Mouse (Mus musculus) hindbrain, embryonic 11.5 days (tissue): ENCODE measurements around the gene Sept5. TPM values are rescaled to one million over a fixed set of nuclear protein-coding genes. Genes with fewer than 3 reads are reported as not detected.

ENCODE experiments used
- ATAC-seq: fragments of 200-750 bp; cut with Nextera tagmentation; 2 replicates; pipeline ENCODE4 v1.8.0; 2017; ENCODE audit warnings: mild to moderate bottlenecking, moderate TSS enrichment, moderate library complexity; ENCODE audit not compliant: low FRiP score
- DNase-seq: peaks from one replicate; pipeline ENCODE4 v3.0.0-alpha.2; 2015; ENCODE audit warnings: low spot score
- H3K27ac ChIP-seq: fragments of 300-500 bp; sonication (generic); 2 replicates; pipeline ENCODE4 v1.5.1; 2014; ENCODE audit warnings: mild to moderate bottlenecking, low read depth, low read length
- H3K27me3 ChIP-seq: fragments of 300-500 bp; sonication (generic); 2 replicates; pipeline ENCODE4 v1.6.1; 2014; ENCODE audit warnings: mild to moderate bottlenecking, low read length, moderate library complexity, mixed read lengths; ENCODE audit not compliant: control insufficient read depth, insufficient read depth
- H3K36me3 ChIP-seq: fragments of 300-500 bp; sonication (generic); 2 replicates; pipeline ENCODE4 v1.6.1; 2014; ENCODE audit warnings: mild to moderate bottlenecking, low read length, moderate library complexity, mixed read lengths; ENCODE audit not compliant: control insufficient read depth, insufficient read depth
- H3K4me1 ChIP-seq: fragments of 300-500 bp; sonication (generic); replicated peaks from 2 replicates; pipeline ENCODE4 v1.6.1; 2014; ENCODE audit warnings: low read length, mixed read lengths; ENCODE audit not compliant: control insufficient read depth, insufficient read depth
- H3K4me2 ChIP-seq: fragments of 300-500 bp; sonication (generic); replicated peaks from 2 replicates; pipeline ENCODE4 v1.6.1; 2014; ENCODE audit warnings: mild to moderate bottlenecking, low read depth, low read length
- H3K4me3 ChIP-seq: fragments of 300-500 bp; sonication (generic); 2 replicates; pipeline ENCODE4 v1.5.1; 2014; ENCODE audit warnings: low read depth, low read length
- H3K9ac ChIP-seq: fragments of 300-500 bp; sonication (generic); 2 replicates; pipeline ENCODE4 v1.6.1; 2014; ENCODE audit warnings: low read depth, low read length
- H3K9me3 ChIP-seq: fragments of 300-500 bp; sonication (generic); 2 replicates; pipeline ENCODE4 v1.6.1; 2016; ENCODE audit warnings: low read length; ENCODE audit not compliant: control insufficient read depth
- WGBS: fragments of 180-500 bp; shearing (Covaris S2); extraction: QIAGEN DNeasy Blood & Tissue Kit; methylation state at CpG from one replicate; pipeline ENCODE4 v1.1.7; 2014; 5-methylcytosine and 5-hydroxymethylcytosine counted together
- polyA plus RNA-seq: library from polyadenylated mRNA; unstranded; fragments of >200 nt; fragmentation: Nextera tagmentation; extraction: Ambion mirVana; gene quantifications from 2 replicates; pipeline ENCODE4 v1.2.1, GENCODE M21; 2014

Sept5 gene
- polyA plus RNA-seq, 1 experiment from 2014 or later: 63.4 TPM

GRCm38 (mm10) chr16:18628206-18628947 is 1.4 kb downstream of the Sept5 start:
- H3K36me3 ChIP-seq: no peaks in the 10 kb centered on the region; the same call in 1 of the 2 replicates
- peaks cover 26% of the 10 kb centered on the region for H3K4me1 ChIP-seq
- 64% methylated on average over 7 of the region's 7 CpGs for WGBS
- H3K9ac ChIP-seq: peak overlapping the region; percentile 90
- peak overlapping the region; percentile 87 for H3K4me2 ChIP-seq
- peaks cover 42% of the 10 kb centered on the region for H3K27me3 ChIP-seq
- no peak for DNase-seq
- no peaks in the 10 kb centered on the region for H3K9me3 ChIP-seq
- H3K4me3 ChIP-seq: peak overlapping the region; percentile 84
- ATAC-seq: 0 out of 2 replicates have a peak, but pooled peaks have one; percentile 9
- peak overlapping the region; percentile 85; the same call in 1 of the 2 replicates for H3K27ac ChIP-seq

- peaks cover 54% of the 10 kb centered on the region for H3K27me3 ChIP-seq
- DNase-seq: no peak
- H3K27ac ChIP-seq: no peak overlapping the region
- H3K4me1 ChIP-seq: peaks cover 27% of the 10 kb centered on the region
- peak overlapping the region; percentile 43 for H3K4me3 ChIP-seq
- no peak overlapping the region; the same call in 1 of the 2 replicates for H3K9ac ChIP-seq
- H3K36me3 ChIP-seq: peaks cover 5% of the 10 kb centered on the region
- WGBS: 43% methylated on average over 3 of the region's 3 CpGs
- H3K9me3 ChIP-seq: no peaks in the 10 kb centered on the region
- ATAC-seq: no peak
- peak overlapping the region; percentile 87 for H3K4me2 ChIP-seq
Measured at GRCm38 (mm10) chr16:18627163-18627562, 2.6 kb downstream of the Sept5 start.

- peak within 1 kb of the TSS; percentile 87 for H3K4me2 ChIP-seq
- H3K9me3 ChIP-seq: no peaks in the 10 kb centered on the region
- peak; percentile 93 for DNase-seq
- peak; percentile 18 for ATAC-seq
- H3K4me1 ChIP-seq: peaks cover 28% of the 10 kb centered on the region
- WGBS: under 1% methylated on average over 54 of the region's 65 CpGs
- H3K27ac ChIP-seq: no peak within 1 kb of the TSS
- peaks cover 61% of the 10 kb centered on the region for H3K27me3 ChIP-seq
- H3K36me3 ChIP-seq: peaks cover 5% of the 10 kb centered on the region
- H3K4me3 ChIP-seq: peak within 1 kb of the TSS; percentile 43
- peak within 1 kb of the TSS; percentile 49; the same call in 1 of the 2 replicates for H3K9ac ChIP-seq
Measured at GRCm38 (mm10) chr16:18626376-18626878, 3.3 kb downstream of the Sept5 start, which contains the start of gene Gm49601. Gene Gm49601, minus strand, starts transcription at chr16:18626427.

DNA sequence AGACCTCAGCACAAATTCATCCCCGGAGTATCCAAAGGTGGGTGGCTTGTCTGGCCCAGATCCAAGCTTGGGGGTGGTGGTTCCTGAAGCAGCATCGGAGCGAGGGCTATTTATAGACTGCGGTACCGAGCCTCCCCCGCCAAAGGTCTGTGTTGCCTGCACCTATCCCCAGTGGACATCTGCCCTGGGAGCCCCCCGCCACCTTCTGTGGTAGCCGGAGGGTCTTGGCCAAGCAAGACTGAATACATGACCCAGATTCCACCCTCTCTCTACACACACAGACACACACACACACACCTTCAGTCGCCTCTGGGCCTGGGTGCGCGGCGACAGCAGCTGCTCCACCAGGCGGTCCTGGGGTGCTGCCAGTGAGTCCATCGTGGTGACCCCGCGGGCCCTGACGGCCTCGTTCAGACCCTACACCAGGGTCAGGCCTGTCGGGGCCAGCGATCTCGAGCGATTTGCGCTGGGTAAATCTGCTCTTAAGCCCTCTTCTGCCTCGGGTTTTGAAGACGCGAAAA is 3.9 kb downstream of the Sept5 start:
- Histone ChIP-seq H3K27ac (no peak overlapping the region), H3K9ac (no peak overlapping the region), H3K9me3 (no peaks in the 10 kb centered on the region), H3K27me3 (peaks cover 67% of the 10 kb centered on the region), H3K4me2 (peak overlapping the region; percentile 87), H3K4me3 (peak overlapping the region; percentile 43), H3K4me1 (peaks cover 32% of the 10 kb centered on the region), H3K36me3 (peaks cover 5% of the 10 kb centered on the region)
- DNase-seq (no peak), ATAC-seq (no peak)
- 10% methylated on average over 26 of the region's 26 CpGs for WGBS

GRCm38 (mm10) chr16:18625097-18625496 is 4.7 kb downstream of the Sept5 start:
- ATAC-seq (no peak), DNase-seq (no peak)
- H3K4me1 ChIP-seq: peaks cover 36% of the 10 kb centered on the region
- peaks cover 5% of the 10 kb centered on the region for H3K36me3 ChIP-seq
- no peaks in the 10 kb centered on the region for H3K9me3 ChIP-seq
- peaks cover 72% of the 10 kb centered on the region for H3K27me3 ChIP-seq
- H3K4me3 ChIP-seq: no peak overlapping the region
- no peak overlapping the region for H3K4me2 ChIP-seq
- no peak overlapping the region for H3K27ac ChIP-seq
- 32% methylated on average over 14 of the region's 14 CpGs for WGBS
- no peak overlapping the region for H3K9ac ChIP-seq

DNA sequence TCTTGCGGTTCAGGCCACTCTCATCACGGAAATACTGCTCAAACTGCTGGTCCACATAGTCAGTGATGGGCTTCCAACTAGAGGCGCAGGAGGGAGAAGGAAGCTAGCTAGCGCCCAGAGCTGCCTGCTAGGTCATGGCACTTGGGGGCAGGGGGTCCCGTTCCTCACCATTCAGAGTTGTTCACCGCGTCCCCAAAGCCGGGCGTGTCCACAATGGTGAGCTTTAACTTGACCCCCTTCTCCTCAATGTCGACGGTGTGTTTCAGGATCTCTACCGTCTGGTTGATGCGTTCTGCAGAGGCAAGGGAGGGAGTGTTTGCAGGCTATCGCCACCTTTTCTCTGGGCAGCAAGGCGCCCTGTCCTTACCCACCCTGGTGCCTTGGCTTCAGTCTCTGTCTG is 5.1 kb downstream of the Sept5 start:
- no peaks in the 10 kb centered on the region for H3K9me3 ChIP-seq
- H3K4me3 ChIP-seq: no peak overlapping the region
- no peak overlapping the region for H3K4me2 ChIP-seq
- 20% methylated on average over 15 of the region's 15 CpGs for WGBS
- peaks cover 77% of the 10 kb centered on the region for H3K27me3 ChIP-seq
- H3K36me3 ChIP-seq: peaks cover 5% of the 10 kb centered on the region
- H3K27ac ChIP-seq: no peak overlapping the region
- H3K9ac ChIP-seq: no peak overlapping the region
- peaks cover 36% of the 10 kb centered on the region for H3K4me1 ChIP-seq
- DNase-seq: no peak
- no peak for ATAC-seq

DNA sequence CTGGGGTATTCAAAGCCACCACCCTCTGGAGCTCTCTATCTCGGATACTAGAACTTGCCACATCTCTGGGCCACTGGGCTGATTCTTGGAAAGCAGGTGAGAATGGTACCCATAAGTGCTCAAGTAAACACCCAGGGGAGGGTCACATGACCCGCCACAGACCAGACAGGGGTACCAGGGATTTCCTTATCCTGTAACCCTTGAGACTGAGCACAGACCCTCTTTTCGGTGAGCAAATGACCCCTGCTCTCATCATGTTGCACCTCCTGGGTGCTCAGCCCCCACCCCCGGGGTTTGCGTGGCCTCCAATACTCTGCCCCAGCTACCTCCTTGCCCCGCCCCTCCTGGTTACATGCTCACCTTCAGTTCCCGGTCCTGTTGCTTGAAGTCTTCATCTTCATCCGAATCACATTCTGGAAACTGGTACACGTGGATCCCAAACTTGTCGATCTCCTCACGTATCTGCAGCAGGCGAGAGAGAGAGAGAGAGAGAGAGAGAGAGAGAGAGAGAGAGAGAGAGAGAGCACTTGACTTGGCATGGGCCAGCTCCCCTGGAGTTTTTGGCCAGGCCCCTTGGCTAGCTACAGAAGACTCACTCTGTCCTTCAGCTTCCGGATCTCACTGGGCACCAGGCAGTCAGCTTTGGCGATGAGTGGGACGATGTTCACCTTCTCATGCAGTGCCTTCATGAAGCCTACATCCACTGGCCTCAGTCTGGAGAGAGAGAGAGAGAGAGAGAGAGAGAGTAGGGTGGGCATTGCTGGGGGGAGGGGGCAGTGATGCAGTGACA is 5.8 kb downstream of the Sept5 start:
- no peak for ATAC-seq
- Histone ChIP-seq H3K36me3 (peaks cover 5% of the 10 kb centered on the region), H3K4me1 (peaks cover 36% of the 10 kb centered on the region)

DNA sequence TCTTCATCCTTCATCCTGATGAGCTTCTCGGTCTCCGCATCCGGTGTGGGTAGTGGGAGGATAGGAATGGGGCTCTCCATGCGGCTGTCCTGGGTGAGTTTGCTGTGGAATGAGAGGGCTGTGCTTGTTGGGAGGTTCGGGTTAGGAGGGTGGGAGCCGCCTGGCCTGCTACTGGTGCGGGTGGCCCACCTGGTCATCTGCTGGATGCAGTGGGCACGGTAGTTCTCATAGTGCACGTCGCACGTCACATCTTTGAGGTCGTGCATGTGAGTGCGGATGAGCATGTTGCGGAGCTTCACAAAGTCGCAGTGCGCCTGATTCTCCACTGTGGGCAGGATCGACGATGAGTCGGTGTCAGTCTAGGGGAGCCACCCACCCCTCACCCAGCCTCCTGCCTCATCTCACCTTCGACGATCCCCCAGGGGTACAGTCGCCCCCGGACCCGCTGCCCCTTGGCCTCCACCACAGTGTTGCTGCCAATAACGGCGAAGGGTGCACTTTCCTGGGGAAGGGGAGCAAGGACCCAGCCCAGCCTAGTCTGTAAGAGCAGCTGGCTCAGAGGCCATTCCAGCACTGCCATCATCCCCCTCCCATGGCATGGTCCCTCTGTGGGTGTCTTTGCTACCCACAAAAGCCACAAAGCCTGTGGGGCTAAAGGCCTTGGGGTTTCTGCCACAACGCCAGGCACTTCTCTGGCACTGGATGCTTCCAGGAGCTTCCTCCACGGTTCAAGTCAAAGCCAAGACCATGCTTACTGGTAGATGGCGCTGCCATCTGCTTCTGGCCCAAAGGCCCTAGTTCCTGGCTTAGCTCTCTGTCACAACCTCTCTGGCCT is 6.6 kb downstream of the Sept5 start:
- DNase-seq (no peak), ATAC-seq (no peak)
- Histone ChIP-seq H3K36me3 (peaks cover 5% of the 10 kb centered on the region), H3K4me1 (peaks cover 27% of the 10 kb centered on the region), H3K9ac (no peak overlapping the region), H3K9me3 (no peaks in the 10 kb centered on the region), H3K27me3 (peaks cover 92% of the 10 kb centered on the region), H3K4me2 (no peak overlapping the region), H3K4me3 (no peak overlapping the region), H3K27ac (no peak overlapping the region)
- WGBS: 18% methylated on average over 29 of the region's 29 CpGs

More for the DNA sequence above, 5.8 kb downstream of the Sept5 start:
- no peak for DNase-seq
- Histone ChIP-seq H3K27ac (no peak overlapping the region), H3K9ac (no peak overlapping the region), H3K4me2 (no peak overlapping the region), H3K4me3 (no peak overlapping the region), H3K9me3 (no peaks in the 10 kb centered on the region), H3K27me3 (peaks cover 84% of the 10 kb centered on the region)
- 24% methylated on average over 15 of the region's 15 CpGs for WGBS
